Mouse (Mus musculus): ENCODE results near the gene Ube2d2b. TPM values are rescaled to one million over a fixed set of nuclear protein-coding genes. Genes with fewer than 3 reads are reported as not detected.
A peak's percentile ranks its signal among the peaks of the same experiment; 100 is the strongest.

Gene Ube2d2b
- polyA plus RNA-seq, 1 experiment from 2014 or later: 0.21 TPM

GRCm38 (mm10) chr5:107814651-107815050, 15.2 kb upstream of the Ube2d2b start:
- Histone ChIP-seq H3K9ac (no peak overlapping the region), H3K27me3 (replicated peaks) (no peaks in the 10 kb centered on the region), H3K9me3 (no peaks in the 10 kb centered on the region), H3K27ac (no peak overlapping the region), H3K4me1 (no peaks in the 10 kb centered on the region), H3K36me3 (peaks cover 5% of the 10 kb centered on the region; the same call in 1 of the 2 replicates), H3K4me2 (no peak overlapping the region), H3K4me3 (replicated peaks) (no peak overlapping the region)
- WGBS: 82% methylated on average over 2 of the region's 2 CpGs
- no peak for ATAC-seq (ENCODE audit: insufficient read depth, low FRiP score, low read depth)

GRCm38 (mm10) chr5:107822521-107822920, 7.4 kb upstream of the Ube2d2b start:
- Histone ChIP-seq H3K9me3 (no peaks in the 10 kb centered on the region), H3K27me3 (replicated peaks) (no peaks in the 10 kb centered on the region), H3K4me1 (no peaks in the 10 kb centered on the region), H3K4me2 (no peak overlapping the region), H3K27ac (no peak overlapping the region), H3K4me3 (replicated peaks) (no peak overlapping the region), H3K9ac (no peak overlapping the region), H3K36me3 (peaks cover 5% of the 10 kb centered on the region; the same call in 1 of the 2 replicates)
- 70% methylated on average over 1 of the region's 1 CpGs for WGBS
- no peak for ATAC-seq (ENCODE audit: insufficient read depth, low FRiP score, low read depth)

- no peaks in the 10 kb centered on the region for H3K27me3 ChIP-seq (replicated peaks)
- no peak overlapping the region for H3K4me3 ChIP-seq (replicated peaks)
- no peak for ATAC-seq (ENCODE audit: insufficient read depth, low FRiP score, low read depth)
- no peak overlapping the region for H3K9ac ChIP-seq
- H3K36me3 ChIP-seq: peaks cover 8% of the 10 kb centered on the region; the same call in 1 of the 2 replicates
- no peak overlapping the region for H3K4me2 ChIP-seq
- WGBS: 89% methylated on average over 3 of the region's 3 CpGs
- no peaks in the 10 kb centered on the region for H3K4me1 ChIP-seq
- H3K27ac ChIP-seq: no peak overlapping the region
- H3K9me3 ChIP-seq: no peaks in the 10 kb centered on the region
Measured at GRCm38 (mm10) chr5:107831351-107831750, 1.5 kb downstream of the Ube2d2b start.

- no peak overlapping the region for H3K9ac ChIP-seq
- H3K4me2 ChIP-seq: no peak overlapping the region
- no peak for ATAC-seq (ENCODE audit: insufficient read depth, low FRiP score, low read depth)
- whole genome bisulfite sequencing: 57% methylated on average over 1 of the region's 1 CpGs
- no peaks in the 10 kb centered on the region for H3K27me3 ChIP-seq (replicated peaks)
- H3K9me3 ChIP-seq: no peaks in the 10 kb centered on the region
- H3K4me1 ChIP-seq: 0 out of 2 replicates have a peak, but pooled peaks cover 5% of the 10 kb centered on the region
- H3K36me3 ChIP-seq: peaks cover 12% of the 10 kb centered on the region; the same call in 1 of the 2 replicates
- no peak overlapping the region for H3K4me3 ChIP-seq (replicated peaks)
- H3K27ac ChIP-seq: peak overlapping the region; percentile 35; the same call in 1 of the 2 replicates
Measured at GRCm38 (mm10) chr5:107834287-107834686, 4.4 kb downstream of the Ube2d2b start.

DNA sequence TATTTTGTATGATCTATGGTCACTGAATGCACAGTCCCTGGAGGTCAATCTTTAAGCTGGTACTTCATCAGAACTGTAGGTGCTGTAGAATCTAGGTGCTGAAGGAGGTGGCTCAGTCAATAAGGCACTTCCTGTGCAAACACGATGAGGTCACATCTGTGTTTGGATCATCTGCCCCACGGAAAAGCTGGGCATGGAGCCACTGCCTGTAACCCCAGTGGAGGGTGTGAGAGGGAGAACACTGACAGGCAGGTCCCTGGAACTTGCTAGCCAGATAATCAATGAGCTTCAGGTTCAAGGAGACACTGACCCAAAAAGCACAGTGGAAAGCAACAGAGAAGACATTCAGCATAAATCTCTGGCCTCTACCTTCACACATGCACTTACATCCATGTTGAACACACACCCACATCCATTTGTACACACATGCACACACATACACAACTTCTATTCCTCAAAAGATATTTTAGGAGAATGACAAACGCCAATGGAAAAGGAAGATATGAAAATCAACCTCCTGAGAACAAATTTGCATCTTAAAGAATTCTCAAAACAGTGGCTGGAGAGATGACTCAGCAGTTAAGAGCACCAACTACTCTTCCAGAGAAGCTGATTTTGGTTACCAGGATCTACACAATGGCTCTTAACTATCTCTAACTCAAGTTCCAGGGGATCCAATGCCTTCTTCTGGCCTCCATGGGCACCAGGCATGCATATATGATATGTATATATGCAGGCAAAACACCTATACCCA, 9.2 kb downstream of the Ube2d2b start:
- Histone ChIP-seq H3K36me3 (0 out of 2 replicates have a peak, but pooled peaks cover 6% of the 10 kb centered on the region), H3K4me3 (replicated peaks) (no peak overlapping the region), H3K9ac (no peak overlapping the region), H3K9me3 (no peaks in the 10 kb centered on the region), H3K27ac (no peak overlapping the region), H3K4me2 (no peak overlapping the region), H3K4me1 (0 out of 2 replicates have a peak, but pooled peaks cover 5% of the 10 kb centered on the region), H3K27me3 (replicated peaks) (no peaks in the 10 kb centered on the region)
- ATAC-seq (ENCODE audit: insufficient read depth, low FRiP score, low read depth): peak; percentile 18; the same call in 1 of the 2 replicates
- WGBS: 45% methylated on average over 3 of the region's 3 CpGs

- ATAC-seq (ENCODE audit: insufficient read depth, low FRiP score, low read depth): no peak
- Histone ChIP-seq H3K27ac (no peak overlapping the region), H3K9ac (no peak overlapping the region), H3K4me2 (no peak overlapping the region), H3K9me3 (no peaks in the 10 kb centered on the region), H3K4me3 (replicated peaks) (no peak overlapping the region), H3K4me1 (0 out of 2 replicates have a peak, but pooled peaks cover 5% of the 10 kb centered on the region), H3K36me3 (0 out of 2 replicates have a peak, but pooled peaks cover 6% of the 10 kb centered on the region), H3K27me3 (replicated peaks) (no peaks in the 10 kb centered on the region)
- 92% methylated on average over 5 of the region's 5 CpGs for whole genome bisulfite sequencing
Measured at GRCm38 (mm10) chr5:107840549-107841238, 10.8 kb downstream of the Ube2d2b start.

- Histone ChIP-seq H3K4me2 (no peak overlapping the region), H3K4me1 (no peaks in the 10 kb centered on the region), H3K36me3 (no peaks in the 10 kb centered on the region), H3K27ac (no peak overlapping the region), H3K9ac (no peak overlapping the region), H3K9me3 (no peaks in the 10 kb centered on the region), H3K27me3 (replicated peaks) (no peaks in the 10 kb centered on the region), H3K4me3 (replicated peaks) (no peak overlapping the region)
- WGBS: 66% methylated on average over 5 of the region's 5 CpGs
- ATAC-seq (ENCODE audit: insufficient read depth, low FRiP score, low read depth): peak; percentile 14; the same call in 1 of the 2 replicates
Measured at GRCm38 (mm10) chr5:107847349-107847748, 17.4 kb downstream of the Ube2d2b start.

GRCm38 (mm10) chr5:107847817-107848216, 17.9 kb downstream of the Ube2d2b start:
- ATAC-seq (ENCODE audit: insufficient read depth, low FRiP score, low read depth): no peak
- Histone ChIP-seq H3K27me3 (replicated peaks) (no peaks in the 10 kb centered on the region), H3K9ac (no peak overlapping the region), H3K4me2 (no peak overlapping the region), H3K4me1 (no peaks in the 10 kb centered on the region), H3K4me3 (replicated peaks) (no peak overlapping the region), H3K27ac (no peak overlapping the region), H3K9me3 (no peaks in the 10 kb centered on the region), H3K36me3 (no peaks in the 10 kb centered on the region)
- 76% methylated on average over 2 of the region's 2 CpGs for WGBS

DNA sequence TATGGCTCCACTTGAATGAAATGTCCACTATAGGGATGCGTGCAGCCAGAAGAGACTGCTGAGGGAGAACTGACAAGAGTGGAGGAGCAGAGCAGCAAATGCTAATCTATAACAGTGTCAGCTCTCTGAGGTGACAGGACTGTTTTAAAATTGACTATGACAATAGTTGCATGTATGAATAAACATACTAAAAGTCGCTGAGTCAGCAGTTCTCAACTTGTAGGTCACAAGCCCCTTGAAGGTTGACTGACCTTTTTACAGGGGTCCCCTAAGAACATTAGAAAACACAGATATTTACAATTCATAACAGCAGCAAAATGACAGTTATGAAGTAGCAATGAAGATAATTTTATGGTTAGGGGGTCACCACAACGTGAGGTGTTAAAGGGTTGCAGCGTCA, 19.1 kb downstream of the Ube2d2b start:
- WGBS: 93% methylated on average over 4 of the region's 4 CpGs
- Histone ChIP-seq H3K9ac (no peak overlapping the region), H3K9me3 (no peaks in the 10 kb centered on the region), H3K27me3 (replicated peaks) (no peaks in the 10 kb centered on the region), H3K36me3 (no peaks in the 10 kb centered on the region), H3K4me1 (0 out of 2 replicates have a peak, but pooled peaks cover 4% of the 10 kb centered on the region), H3K4me3 (replicated peaks) (no peak overlapping the region), H3K27ac (no peak overlapping the region), H3K4me2 (no peak overlapping the region)
- ATAC-seq (ENCODE audit: insufficient read depth, low FRiP score, low read depth): no peak

GRCm38 (mm10) chr5:107853807-107854206, 23.9 kb downstream of the Ube2d2b start:
- H3K9me3 ChIP-seq: no peaks in the 10 kb centered on the region
- H3K4me3 ChIP-seq (replicated peaks): no peak overlapping the region
- no peak overlapping the region for H3K9ac ChIP-seq
- no peak overlapping the region for H3K4me2 ChIP-seq
- peak; percentile 43; the same call in 1 of the 2 replicates for ATAC-seq (ENCODE audit: insufficient read depth, low FRiP score, low read depth)
- H3K4me1 ChIP-seq: 0 out of 2 replicates have a peak, but pooled peaks cover 6% of the 10 kb centered on the region
- H3K36me3 ChIP-seq: no peaks in the 10 kb centered on the region
- H3K27ac ChIP-seq: peak overlapping the region; percentile 1; the same call in 1 of the 2 replicates
- no peaks in the 10 kb centered on the region for H3K27me3 ChIP-seq (replicated peaks)
- 38% methylated on average over 6 of the region's 6 CpGs for WGBS

GRCm38 (mm10) chr5:107854556-107854955, 24.7 kb downstream of the Ube2d2b start:
- Histone ChIP-seq H3K27me3 (replicated peaks) (no peaks in the 10 kb centered on the region), H3K36me3 (no peaks in the 10 kb centered on the region)
- 64% methylated on average over 3 of the region's 3 CpGs for WGBS

DNA sequence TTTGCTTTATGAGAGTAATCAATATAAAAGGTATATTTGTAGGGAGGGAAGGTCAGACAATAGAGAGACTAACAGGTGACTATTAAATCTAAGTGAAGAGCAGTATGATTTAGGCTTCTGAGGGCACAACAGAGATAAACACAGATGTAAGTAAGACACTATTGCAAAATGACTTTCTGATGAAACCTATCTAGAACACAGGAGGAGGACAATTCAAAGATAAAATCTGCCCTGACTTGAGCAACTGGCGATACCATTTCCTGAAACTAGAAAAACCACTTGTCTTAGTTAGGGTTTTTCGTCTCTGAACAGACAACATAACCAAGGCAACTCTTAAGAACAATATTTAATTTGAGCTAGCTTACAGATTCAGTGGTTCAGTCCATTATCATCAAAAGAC, 25.6 kb downstream of the Ube2d2b start:
- no peaks in the 10 kb centered on the region for H3K27me3 ChIP-seq (replicated peaks)
- H3K4me3 ChIP-seq (replicated peaks): no peak overlapping the region
- no peaks in the 10 kb centered on the region for H3K9me3 ChIP-seq
- H3K27ac ChIP-seq: no peak overlapping the region
- WGBS: 67% methylated on average over 2 of the region's 2 CpGs
- H3K36me3 ChIP-seq: no peaks in the 10 kb centered on the region
- ATAC-seq (ENCODE audit: insufficient read depth, low FRiP score, low read depth): no peak
- H3K9ac ChIP-seq: no peak overlapping the region
- H3K4me2 ChIP-seq: no peak overlapping the region
- 0 out of 2 replicates have a peak, but pooled peaks cover 6% of the 10 kb centered on the region for H3K4me1 ChIP-seq

More at GRCm38 (mm10) chr5:107854556-107854955, 24.7 kb downstream of the Ube2d2b start:
- Histone ChIP-seq H3K4me1 (0 out of 2 replicates have a peak, but pooled peaks cover 6% of the 10 kb centered on the region), H3K9ac (no peak overlapping the region), H3K9me3 (no peaks in the 10 kb centered on the region), H3K27ac (0 out of 2 replicates have a peak overlapping the region, but pooled peaks have one; percentile 32), H3K4me3 (replicated peaks) (no peak overlapping the region), H3K4me2 (no peak overlapping the region)
- no peak for ATAC-seq (ENCODE audit: insufficient read depth, low FRiP score, low read depth)

Measured in stomach, embryonic 15.5 days (tissue).